Mouse (Mus musculus): ENCODE measurements around the gene Zbp1. TPM values are rescaled to one million over a fixed set of nuclear protein-coding genes. Genes with fewer than 3 reads are reported as not detected.
A peak's percentile ranks its signal among the peaks of the same experiment; 100 is the strongest.

Zbp1 gene
- polyA plus RNA-seq, 1 experiment from 2014 or later, result 0.54 TPM

- DNase-seq (ENCODE audit: low spot score) (no peak), ATAC-seq (ENCODE audit: low read depth) (peak; percentile 31; the same call in 1 of the 2 replicates)
- Histone ChIP-seq H3K9ac (ENCODE audit: low read depth, low read length) (0 out of 2 replicates have a peak overlapping the region, but pooled peaks have one; percentile 6), H3K9me3 (ENCODE audit: control insufficient read depth, low read length) (no peaks in the 10 kb centered on the region), H3K27me3 (replicated peaks; ENCODE audit: control insufficient read depth, insufficient read depth, low read length) (no peaks in the 10 kb centered on the region), H3K36me3 (ENCODE audit: control insufficient read depth, insufficient read depth, low read length) (no peaks in the 10 kb centered on the region), H3K4me1 (ENCODE audit: control insufficient read depth, insufficient read depth, low read length) (peaks cover 46% of the 10 kb centered on the region), H3K27ac (replicated peaks; ENCODE audit: low read depth, low read length) (no peak overlapping the region), H3K4me3 (ENCODE audit: low read depth, low read length) (no peak overlapping the region), H3K4me2 (ENCODE audit: low read depth, low read length) (no peak overlapping the region)
- WGBS, result 35% methylated on average over 11 of the region's 12 CpGs
Measured at GRCm38 (mm10) chr2:173242874-173243273, 24.2 kb upstream of the Zbp1 start.

GRCm38 (mm10) chr2:173240738-173241137 is 22.0 kb upstream of the Zbp1 start:
- Histone ChIP-seq H3K4me3 (ENCODE audit: low read depth, low read length) (no peak overlapping the region), H3K27me3 (replicated peaks; ENCODE audit: control insufficient read depth, insufficient read depth, low read length) (no peaks in the 10 kb centered on the region), H3K9ac (ENCODE audit: low read depth, low read length) (no peak overlapping the region), H3K27ac (replicated peaks; ENCODE audit: low read depth, low read length) (no peak overlapping the region), H3K4me1 (ENCODE audit: control insufficient read depth, insufficient read depth, low read length) (peaks cover 51% of the 10 kb centered on the region), H3K9me3 (ENCODE audit: control insufficient read depth, low read length) (no peaks in the 10 kb centered on the region), H3K36me3 (ENCODE audit: control insufficient read depth, insufficient read depth, low read length) (no peaks in the 10 kb centered on the region), H3K4me2 (ENCODE audit: low read depth, low read length) (no peak overlapping the region)
- DNase-seq (ENCODE audit: low spot score) (no peak), ATAC-seq (ENCODE audit: low read depth) (no peak)
- 57% methylated on average over 9 of the region's 9 CpGs for WGBS

GRCm38 (mm10) chr2:173238522-173238921 is 19.8 kb upstream of the Zbp1 start:
- Histone ChIP-seq H3K9me3 (ENCODE audit: control insufficient read depth, low read length) (no peaks in the 10 kb centered on the region), H3K4me3 (ENCODE audit: low read depth, low read length) (no peak overlapping the region), H3K27ac (replicated peaks; ENCODE audit: low read depth, low read length) (no peak overlapping the region), H3K36me3 (ENCODE audit: control insufficient read depth, insufficient read depth, low read length) (peaks cover 3% of the 10 kb centered on the region; the same call in 1 of the 2 replicates), H3K9ac (ENCODE audit: low read depth, low read length) (0 out of 2 replicates have a peak overlapping the region, but pooled peaks have one; percentile 8), H3K27me3 (replicated peaks; ENCODE audit: control insufficient read depth, insufficient read depth, low read length) (no peaks in the 10 kb centered on the region), H3K4me2 (ENCODE audit: low read depth, low read length) (no peak overlapping the region), H3K4me1 (ENCODE audit: control insufficient read depth, insufficient read depth, low read length) (peaks cover 51% of the 10 kb centered on the region)
- WGBS, result 13% methylated on average over 13 of the region's 14 CpGs
- ATAC-seq (ENCODE audit: low read depth) (no peak), DNase-seq (ENCODE audit: low spot score) (no peak)

GRCm38 (mm10) chr2:173235435-173236332 is 17.0 kb upstream of the Zbp1 start:
- H3K27ac ChIP-seq (replicated peaks; ENCODE audit: low read depth, low read length), result 0 out of 2 replicates have a peak overlapping the region, but pooled peaks have one; percentile 55
- ATAC-seq (ENCODE audit: low read depth) (peak; percentile 45; the same call in 1 of the 2 replicates), DNase-seq (ENCODE audit: low spot score) (peak; percentile 76)
- H3K9ac ChIP-seq (ENCODE audit: low read depth, low read length), result peak overlapping the region; percentile 45
- peaks cover 44% of the 10 kb centered on the region for H3K4me1 ChIP-seq (ENCODE audit: control insufficient read depth, insufficient read depth, low read length)
- no peak overlapping the region for H3K4me3 ChIP-seq (ENCODE audit: low read depth, low read length)
- WGBS, result 35% methylated on average over 8 of the region's 8 CpGs
- H3K27me3 ChIP-seq (replicated peaks; ENCODE audit: control insufficient read depth, insufficient read depth, low read length), result no peaks in the 10 kb centered on the region
- H3K36me3 ChIP-seq (ENCODE audit: control insufficient read depth, insufficient read depth, low read length), result peaks cover 31% of the 10 kb centered on the region
- no peaks in the 10 kb centered on the region for H3K9me3 ChIP-seq (ENCODE audit: control insufficient read depth, low read length)
- peak overlapping the region; percentile 23; the same call in 1 of the 2 replicates for H3K4me2 ChIP-seq (ENCODE audit: low read depth, low read length)

DNA sequence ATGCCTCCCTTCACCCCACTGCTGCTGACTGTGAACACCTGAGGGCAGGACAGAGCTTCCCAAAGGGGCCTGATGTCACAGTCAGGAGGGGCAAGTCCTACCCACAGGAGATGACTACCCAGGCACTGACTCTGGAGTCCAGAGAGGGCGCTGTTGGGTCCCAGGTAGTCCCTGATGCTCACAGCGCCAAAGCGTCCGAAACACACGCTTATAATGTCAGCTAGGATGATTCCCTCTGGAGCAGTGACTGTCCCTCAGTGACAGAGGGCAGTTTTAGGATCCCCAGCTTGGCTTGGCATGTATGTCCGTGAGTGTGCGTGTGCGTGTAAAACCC is 14.0 kb upstream of the Zbp1 start:
- Histone ChIP-seq H3K36me3 (ENCODE audit: control insufficient read depth, insufficient read depth, low read length) (peaks cover 53% of the 10 kb centered on the region), H3K9me3 (ENCODE audit: control insufficient read depth, low read length) (no peaks in the 10 kb centered on the region), H3K4me1 (ENCODE audit: control insufficient read depth, insufficient read depth, low read length) (peaks cover 30% of the 10 kb centered on the region), H3K27me3 (replicated peaks; ENCODE audit: control insufficient read depth, insufficient read depth, low read length) (no peaks in the 10 kb centered on the region), H3K9ac (ENCODE audit: low read depth, low read length) (no peak overlapping the region; the same call in 1 of the 2 replicates), H3K4me2 (ENCODE audit: low read depth, low read length) (no peak overlapping the region), H3K4me3 (ENCODE audit: low read depth, low read length) (no peak overlapping the region), H3K27ac (replicated peaks; ENCODE audit: low read depth, low read length) (no peak overlapping the region)
- ATAC-seq (ENCODE audit: low read depth) (no peak), DNase-seq (ENCODE audit: low spot score) (no peak)
- 77% methylated on average over 8 of the region's 8 CpGs for WGBS

DNA sequence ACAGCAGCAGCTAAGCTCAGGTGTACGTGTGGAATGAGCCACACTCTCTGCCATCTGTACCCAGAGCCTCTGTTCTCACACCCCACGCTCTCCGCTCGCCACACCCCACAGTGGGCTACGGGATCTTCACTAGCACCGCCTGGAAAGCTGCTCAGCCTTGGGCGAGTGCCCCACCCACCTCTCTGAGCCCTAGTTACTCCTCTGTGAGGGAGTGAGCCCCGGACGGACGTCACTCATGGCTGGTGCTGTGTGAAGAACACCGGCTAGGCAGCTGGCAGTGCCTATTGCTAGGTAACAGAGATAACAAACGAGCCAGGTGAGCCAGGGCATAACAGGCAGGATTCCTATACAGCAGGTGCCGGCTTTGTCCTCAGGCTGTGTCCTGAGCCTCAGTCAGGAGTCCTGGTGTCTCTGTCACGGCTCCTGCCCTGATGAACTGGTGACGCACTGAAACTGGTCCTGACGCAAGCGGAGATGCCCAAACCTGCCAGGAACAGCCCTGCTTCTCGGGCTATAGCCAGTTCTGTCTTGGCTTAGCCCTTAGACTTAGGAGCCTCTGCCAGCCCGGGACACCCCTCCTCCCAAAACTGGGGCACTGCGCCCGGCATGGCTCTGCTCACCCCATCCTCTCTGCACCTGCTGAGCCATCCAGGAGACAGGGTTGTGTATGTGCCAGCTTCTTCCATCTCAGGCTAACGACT is 13.5 kb upstream of the Zbp1 start:
- Histone ChIP-seq H3K9ac (ENCODE audit: low read depth, low read length) (no peak overlapping the region), H3K4me2 (ENCODE audit: low read depth, low read length) (no peak overlapping the region), H3K27me3 (replicated peaks; ENCODE audit: control insufficient read depth, insufficient read depth, low read length) (no peaks in the 10 kb centered on the region), H3K4me1 (ENCODE audit: control insufficient read depth, insufficient read depth, low read length) (peaks cover 25% of the 10 kb centered on the region), H3K27ac (replicated peaks; ENCODE audit: low read depth, low read length) (no peak overlapping the region), H3K36me3 (ENCODE audit: control insufficient read depth, insufficient read depth, low read length) (peaks cover 57% of the 10 kb centered on the region), H3K9me3 (ENCODE audit: control insufficient read depth, low read length) (no peaks in the 10 kb centered on the region), H3K4me3 (ENCODE audit: low read depth, low read length) (no peak overlapping the region)
- 82% methylated on average over 19 of the region's 22 CpGs for WGBS
- peak; percentile 3; the same call in 1 of the 2 replicates for ATAC-seq (ENCODE audit: low read depth)
- DNase-seq (ENCODE audit: low spot score), result no peak

DNA sequence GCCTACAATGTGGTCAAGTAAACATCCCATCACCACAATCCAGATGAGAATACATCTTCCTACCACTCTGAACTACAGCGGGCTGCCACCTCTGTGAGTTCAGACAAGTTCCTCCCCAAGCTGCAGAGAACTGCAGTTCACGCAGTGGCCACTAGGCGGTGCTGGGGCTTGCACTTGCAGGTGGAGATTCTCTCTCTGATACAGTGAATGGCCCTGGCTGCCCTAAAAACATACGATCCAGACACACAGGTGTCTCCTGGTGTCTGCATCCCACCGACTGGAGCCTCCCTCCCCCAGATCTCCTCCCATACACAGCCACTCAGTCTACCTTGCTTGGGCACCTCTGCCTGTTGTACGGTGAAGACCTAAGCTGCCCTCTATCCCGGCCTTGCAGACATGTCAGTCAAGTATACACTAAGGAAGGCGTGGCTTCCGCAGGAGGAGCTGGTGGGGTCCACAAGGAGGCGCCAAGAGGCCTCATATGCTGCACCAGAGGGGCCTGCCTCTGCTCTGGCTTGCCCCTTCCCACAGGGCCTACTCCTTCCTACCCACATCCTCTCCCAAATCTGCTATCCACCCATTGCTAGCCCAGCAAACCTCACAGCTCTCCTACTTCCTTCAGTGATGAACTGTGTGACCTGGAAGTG is 11.0 kb upstream of the Zbp1 start:
- no peak overlapping the region for H3K4me2 ChIP-seq (ENCODE audit: low read depth, low read length)
- DNase-seq (ENCODE audit: low spot score) (peak; percentile 93), ATAC-seq (ENCODE audit: low read depth) (peak; percentile 86)
- H3K36me3 ChIP-seq (ENCODE audit: control insufficient read depth, insufficient read depth, low read length), result peaks cover 77% of the 10 kb centered on the region
- H3K9ac ChIP-seq (ENCODE audit: low read depth, low read length), result no peak overlapping the region
- H3K27ac ChIP-seq (replicated peaks; ENCODE audit: low read depth, low read length), result peak overlapping the region; percentile 46; the same call in 1 of the 2 replicates
- no peaks in the 10 kb centered on the region for H3K9me3 ChIP-seq (ENCODE audit: control insufficient read depth, low read length)
- peaks cover under 1% of the 10 kb centered on the region; the same call in 1 of the 2 replicates for H3K4me1 ChIP-seq (ENCODE audit: control insufficient read depth, insufficient read depth, low read length)
- no peaks in the 10 kb centered on the region for H3K27me3 ChIP-seq (replicated peaks; ENCODE audit: control insufficient read depth, insufficient read depth, low read length)
- WGBS, result 5% methylated on average over 10 of the region's 10 CpGs
- H3K4me3 ChIP-seq (ENCODE audit: low read depth, low read length), result no peak overlapping the region

- Histone ChIP-seq H3K27me3 (replicated peaks; ENCODE audit: control insufficient read depth, insufficient read depth, low read length) (no peaks in the 10 kb centered on the region), H3K4me1 (ENCODE audit: control insufficient read depth, insufficient read depth, low read length) (no peaks in the 10 kb centered on the region), H3K4me2 (ENCODE audit: low read depth, low read length) (no peak overlapping the region), H3K4me3 (ENCODE audit: low read depth, low read length) (no peak overlapping the region), H3K27ac (replicated peaks; ENCODE audit: low read depth, low read length) (no peak overlapping the region), H3K9me3 (ENCODE audit: control insufficient read depth, low read length) (no peaks in the 10 kb centered on the region), H3K9ac (ENCODE audit: low read depth, low read length) (no peak overlapping the region), H3K36me3 (ENCODE audit: control insufficient read depth, insufficient read depth, low read length) (peaks cover 74% of the 10 kb centered on the region)
- ATAC-seq (ENCODE audit: low read depth), result no peak
- 87% methylated on average over 5 of the region's 8 CpGs for WGBS
- DNase-seq (ENCODE audit: low spot score), result no peak
Measured at GRCm38 (mm10) chr2:173228567-173228966, 9.8 kb upstream of the Zbp1 start.
